Mouse (Mus musculus) CD4-positive, CD25-positive, alpha-beta regulatory T cell, adult 9 weeks (primary cell): ENCODE data around the gene Senp3. TPM values are rescaled to one million over a fixed set of nuclear protein-coding genes. Genes with fewer than 3 reads are reported as not detected.

ENCODE experiments used
- polyA plus RNA-seq: library from polyadenylated mRNA; unstranded; fragments of 100-300 nt; shearing (Covaris generic); gene quantifications from one replicate; pipeline ENCODE4 v1.2.1, GENCODE M21; 2017

The Senp3 gene
- polyA plus RNA-seq, result 44.6 TPM

DNA sequence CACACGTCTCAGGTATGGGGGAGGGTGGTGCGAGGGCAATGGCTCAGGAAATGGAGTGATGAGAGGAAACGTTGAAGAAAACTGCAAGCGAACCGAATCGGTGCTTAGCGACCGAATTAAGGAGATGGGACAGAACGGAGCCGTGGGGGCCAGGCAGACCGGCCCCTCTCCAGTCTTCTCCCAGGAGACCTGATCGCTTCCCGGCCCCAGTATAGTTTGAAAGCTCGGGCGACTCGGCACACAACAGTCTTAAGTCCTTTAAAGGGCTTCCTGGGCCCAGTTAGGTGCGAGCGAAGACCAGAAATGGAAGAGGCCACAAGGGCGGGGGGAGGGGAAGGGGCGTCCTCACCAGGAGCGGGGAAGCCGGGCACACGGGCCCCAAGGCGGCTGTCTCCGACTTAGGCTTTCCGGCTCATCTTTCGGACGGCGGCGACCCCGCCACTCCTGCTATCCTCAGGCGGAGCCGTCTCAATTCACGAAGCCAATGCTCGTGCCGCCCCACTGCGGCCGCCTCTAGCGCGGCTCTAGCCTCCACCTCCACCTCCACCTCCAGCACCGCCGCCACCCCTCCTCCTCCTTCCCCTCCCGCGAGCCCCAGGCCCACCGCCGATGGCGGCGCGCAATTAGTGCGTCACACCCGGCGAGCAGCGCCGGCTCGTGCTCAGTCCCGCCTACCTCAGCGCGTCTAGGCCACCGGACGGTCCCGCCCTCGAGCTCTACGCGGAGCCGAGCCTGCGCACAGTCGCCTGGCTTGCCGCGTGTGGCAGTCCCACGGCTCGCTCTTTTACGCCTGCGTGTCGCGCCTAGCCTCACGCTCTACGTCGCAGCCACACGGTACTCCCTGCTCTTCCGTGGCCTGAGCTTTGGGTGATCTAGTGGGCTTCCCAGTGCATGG, at the start of gene Senp3:
Senp3 (minus strand) TSS at position 771 of the 895 bp plus-strand sequence.

DNA sequence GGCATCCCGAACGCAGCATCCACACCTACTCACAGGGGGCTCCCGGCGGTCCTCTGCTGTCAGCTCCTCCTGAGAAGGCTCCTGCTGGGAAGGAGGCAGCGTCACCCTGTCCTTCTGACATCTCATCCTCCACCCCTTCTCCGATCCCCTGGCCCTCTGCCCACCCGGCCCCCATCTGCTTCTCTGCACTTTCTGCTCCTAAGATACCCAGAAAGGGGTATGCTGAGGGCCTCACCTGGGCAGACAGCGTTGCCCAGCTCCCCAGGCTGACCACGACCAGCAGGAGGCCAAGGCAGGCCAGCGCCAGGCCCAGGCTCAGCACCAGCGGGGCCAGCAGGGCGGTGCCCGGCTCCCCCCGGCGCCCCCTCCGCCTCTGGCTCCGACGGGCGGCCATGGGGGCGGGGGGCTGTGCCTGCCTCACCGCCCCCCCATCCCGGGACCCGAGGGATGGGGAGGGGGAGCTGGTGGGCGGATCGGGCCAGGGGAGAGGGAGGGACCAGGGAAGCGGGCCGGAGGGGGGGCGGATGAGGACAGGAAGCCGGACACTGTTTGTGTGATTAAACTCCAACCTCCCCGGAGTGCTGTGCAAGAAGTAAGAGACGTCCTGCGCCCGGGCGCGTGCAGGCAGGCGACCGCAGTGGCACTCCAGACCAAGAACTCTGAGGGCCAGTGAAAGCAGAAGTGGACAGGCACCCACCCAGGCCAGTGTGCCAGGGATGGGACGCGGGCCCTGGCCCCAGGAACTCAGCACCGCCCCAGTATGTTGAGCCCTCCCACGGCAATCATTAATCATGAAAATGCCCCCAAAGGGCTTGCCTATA, 13.7 kb upstream of the Senp3 start, which contains the start of the genes Tnfsf12 and Tnfsfm13:
Tnfsf12 (minus strand) TSS at position 489 of the 821 bp plus-strand sequence.
Tnfsfm13 (minus strand) TSS at position 738 of the 821 bp plus-strand sequence.

DNA sequence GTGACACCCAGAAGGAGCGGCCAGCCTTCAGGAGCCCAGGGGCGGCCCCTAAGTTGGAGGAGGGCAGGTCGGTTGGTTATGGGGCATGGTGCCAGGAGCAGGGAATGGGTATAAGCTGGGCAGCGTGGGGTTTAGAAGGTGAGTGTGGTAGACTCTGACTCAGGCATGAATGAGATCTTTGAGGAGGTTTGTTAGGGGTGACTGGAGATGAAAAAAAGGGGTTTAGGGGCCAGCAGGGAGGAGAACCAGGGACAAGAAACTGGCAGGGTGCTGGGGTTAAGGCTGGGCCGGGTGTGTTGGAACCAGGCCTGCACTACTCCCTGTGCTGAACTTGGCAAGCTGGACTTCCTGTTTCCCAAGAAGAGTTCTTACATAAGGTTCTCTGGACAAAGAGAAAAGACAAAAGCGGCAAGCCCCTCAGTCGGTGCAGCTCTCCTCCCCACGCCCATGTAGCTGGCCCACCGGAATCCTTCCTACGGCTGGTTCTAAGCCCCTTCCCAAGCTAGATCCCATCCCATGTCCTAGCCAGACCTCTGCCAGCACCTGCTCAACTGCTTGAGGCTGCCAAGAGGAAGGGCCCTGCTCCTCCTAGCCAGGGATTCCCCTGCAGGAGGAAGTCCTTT, 3.8 kb upstream of the Senp3 start, which contains the start of gene Tnfsf13:
Tnfsf13 (minus strand) TSS at position 259 of the 623 bp plus-strand sequence.

DNA sequence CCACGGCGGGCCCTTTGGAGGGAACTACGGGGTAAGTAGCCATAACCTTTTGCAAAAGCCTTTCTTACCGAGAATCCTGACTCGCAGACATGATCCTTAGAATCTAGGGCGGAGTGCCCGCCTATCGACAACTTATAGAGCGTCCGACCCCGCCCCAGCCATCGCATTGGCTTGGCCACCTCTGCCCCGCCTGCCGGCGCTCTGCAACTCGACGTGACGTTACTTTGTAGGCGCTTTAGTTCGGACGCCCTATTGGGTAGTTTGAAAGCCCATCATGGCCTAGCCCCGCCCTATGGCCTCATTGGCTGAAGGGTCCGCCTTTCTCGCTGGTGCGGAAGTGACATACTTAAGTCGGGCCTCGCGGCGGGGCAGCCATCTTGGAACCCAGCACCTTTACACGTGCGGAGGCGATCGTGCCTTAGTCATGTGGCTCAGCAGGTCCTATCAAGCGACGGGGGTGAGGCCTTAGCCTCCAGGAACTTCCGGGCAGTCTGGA, 9.6 kb downstream of the Senp3 start, which contains the start of gene Eif4a1:
Eif4a1 (minus strand) TSS at position 213 of the 496 bp plus-strand sequence.

GRCm38 (mm10) chr11:69665961-69666664, 15.8 kb downstream of the Senp3 start, which contains the start of gene Cd68:
Cd68 (minus strand) TSS chr11:69666153.

DNA sequence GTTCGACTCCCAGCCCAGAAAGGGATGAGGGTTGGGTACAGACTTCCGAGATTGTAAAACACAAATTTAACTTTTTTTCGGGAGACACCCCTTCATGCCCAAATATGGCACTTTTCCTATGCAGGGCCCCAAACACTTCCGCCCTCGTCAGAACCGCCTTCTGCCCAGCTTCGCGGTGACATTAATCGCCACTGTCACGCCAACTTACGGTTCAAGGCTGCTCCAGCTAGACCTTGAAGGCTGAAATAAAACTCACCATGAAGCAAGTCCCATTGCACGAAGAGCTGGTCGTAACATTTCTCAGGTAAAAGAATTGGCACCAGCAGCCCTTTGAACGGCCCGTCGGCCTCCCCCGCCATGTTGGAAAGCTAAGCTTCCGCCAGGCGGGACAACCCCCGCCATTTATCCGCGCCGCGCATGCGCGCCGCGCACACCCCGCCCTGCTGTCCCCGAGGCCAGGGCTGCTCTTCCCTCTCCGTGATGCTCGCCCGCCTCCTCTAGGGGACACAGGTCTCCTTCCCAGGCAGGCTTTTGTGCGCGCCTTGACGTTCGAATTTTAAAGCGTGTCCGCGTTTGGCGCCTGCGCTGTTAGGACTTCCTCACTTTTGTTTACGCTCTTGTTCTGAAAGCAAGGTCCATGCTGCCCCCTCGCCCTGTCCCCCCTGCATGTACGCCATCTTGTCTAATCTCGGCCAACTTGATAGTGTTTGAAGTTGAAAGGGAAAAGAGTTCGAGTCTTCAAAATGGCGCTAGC, 19.5 kb downstream of the Senp3 start, which contains the start of gene Mpdu1:
Mpdu1 (minus strand) TSS at position 430 of the 754 bp plus-strand sequence.

GRCm38 (mm10) chr11:69655264-69656064, 26.4 kb downstream of the Senp3 start, which contains the start of gene Sox15:
Sox15 (plus strand) TSS chr11:69655314.

DNA sequence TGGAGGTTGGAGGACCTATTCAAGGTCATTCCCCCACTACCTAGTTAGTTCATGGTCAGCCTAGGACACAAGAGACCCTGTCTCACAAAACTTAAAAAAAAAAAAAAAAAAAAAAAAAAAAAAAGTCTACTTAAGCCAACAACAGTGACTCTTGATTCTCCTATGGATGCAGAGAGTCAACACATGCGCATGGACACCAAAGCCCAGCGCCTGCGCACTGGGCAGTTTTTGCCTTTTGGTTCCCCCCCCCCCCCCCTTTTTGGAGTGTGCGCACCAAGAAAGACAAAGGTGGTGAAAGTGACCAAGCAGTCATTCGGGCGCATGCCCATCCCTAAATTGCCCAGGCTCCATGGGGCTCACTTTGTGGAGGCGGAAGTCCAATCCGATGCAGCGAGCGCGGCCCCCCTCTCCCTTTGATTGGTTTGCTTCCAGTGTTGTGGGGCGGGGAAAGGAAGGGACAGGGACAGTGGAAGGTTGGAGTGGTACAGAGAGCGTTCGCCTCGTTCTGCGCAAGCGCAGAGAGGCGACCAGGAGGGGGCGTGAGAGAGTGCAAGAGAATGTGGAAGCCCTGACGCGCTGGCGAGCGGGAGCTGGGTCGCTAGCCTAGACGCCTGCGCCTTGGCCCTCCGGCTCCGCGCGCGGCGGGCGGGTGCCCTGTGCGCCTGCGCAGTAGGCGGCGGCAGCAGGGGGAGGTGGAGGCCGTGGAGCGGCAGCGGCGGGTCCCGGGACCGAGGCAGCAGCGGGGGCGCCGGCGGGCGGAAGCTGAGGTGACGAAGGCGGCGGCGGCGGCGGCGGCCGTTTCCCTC, 49.4 kb downstream of the Senp3 start, which contains the start of gene Fxr2:
Fxr2 (plus strand) TSS at position 707 of the 806 bp plus-strand sequence.

Other genes with a start within 250 kb of the Senp3 start
- gene Dnah2, start 133.0 kb downstream of the Senp3 start, polyA plus RNA-seq, result not detected
- gene Efnb3, start 121.9 kb downstream of the Senp3 start, polyA plus RNA-seq, result 0.36 TPM
- gene Wrap53, start 101.8 kb downstream of the Senp3 start, polyA plus RNA-seq, result 30.3 TPM
- gene Trp53, start 101.7 kb downstream of the Senp3 start, polyA plus RNA-seq, result 257 TPM
- not detected for gene Atp1b2, start 76.1 kb downstream of the Senp3 start, polyA plus RNA-seq
- gene Shbg, start 64.2 kb downstream of the Senp3 start, polyA plus RNA-seq, result not detected
- not detected for gene Sat2, start 60.1 kb downstream of the Senp3 start, polyA plus RNA-seq
- gene Fxr2, start 49.1 kb downstream of the Senp3 start, polyA plus RNA-seq, result 9.2 TPM
- gene Sox15, start 26.8 kb downstream of the Senp3 start, polyA plus RNA-seq, result not detected
- gene Mpdu1, start 19.4 kb downstream of the Senp3 start, polyA plus RNA-seq, result 66.8 TPM
- 5.7 TPM for gene Cd68, start 15.9 kb downstream of the Senp3 start, polyA plus RNA-seq
- gene Eif4a1, start 9.7 kb downstream of the Senp3 start, polyA plus RNA-seq, result 558 TPM
- not detected for gene Tnfsf13, start 3.7 kb upstream of the Senp3 start, polyA plus RNA-seq
- gene Tnfsf12, start 13.8 kb upstream of the Senp3 start, polyA plus RNA-seq, result not detected
- not detected for gene Tnfsfm13, start 14.0 kb upstream of the Senp3 start, polyA plus RNA-seq
- 53.7 TPM for gene Polr2a, start 76.6 kb upstream of the Senp3 start, polyA plus RNA-seq
- not detected for gene Slc35g3, start 79.9 kb upstream of the Senp3 start, polyA plus RNA-seq
- 4.9 TPM for gene Zbtb4, start 83.8 kb upstream of the Senp3 start, polyA plus RNA-seq
- gene Chrnb1, start 113.9 kb upstream of the Senp3 start, polyA plus RNA-seq, result 3.5 TPM
- gene Fgf11, start 119.8 kb upstream of the Senp3 start, polyA plus RNA-seq, result not detected
- gene Tmem102, start 123.5 kb upstream of the Senp3 start, polyA plus RNA-seq, result not detected
- gene Gm39566, start 133.2 kb upstream of the Senp3 start, polyA plus RNA-seq, result not detected
- not detected for gene Spem2, start 136.4 kb upstream of the Senp3 start, polyA plus RNA-seq
- gene Spem1, start 140.1 kb upstream of the Senp3 start, polyA plus RNA-seq, result not detected
- 0.65 TPM for gene Nlgn2, start 155.7 kb upstream of the Senp3 start, polyA plus RNA-seq
- 121 TPM for gene Tmem256, start 156.4 kb upstream of the Senp3 start, polyA plus RNA-seq
- gene Plscr3, start 164.3 kb upstream of the Senp3 start, polyA plus RNA-seq, result 30.1 TPM
- gene Tnk1, start 176.6 kb upstream of the Senp3 start, polyA plus RNA-seq, result not detected
- gene Tmem95, start 195.9 kb upstream of the Senp3 start, polyA plus RNA-seq, result not detected
- gene Kctd11, start 199.3 kb upstream of the Senp3 start, polyA plus RNA-seq, result 1.1 TPM
- 549 TPM for gene Acap1, start 213.5 kb upstream of the Senp3 start, polyA plus RNA-seq
- 3.9 TPM for gene 2810408A11Rik, start 218.9 kb upstream of the Senp3 start, polyA plus RNA-seq
- 4.2 TPM for gene Neurl4, start 219.0 kb upstream of the Senp3 start, polyA plus RNA-seq
- 152 TPM for gene Gps2, start 231.8 kb upstream of the Senp3 start, polyA plus RNA-seq
- 1,005 TPM for gene Eif5a, start 239.9 kb upstream of the Senp3 start, polyA plus RNA-seq